Mouse (Mus musculus) bone marrow, adult 2 months (tissue): ENCODE results near the gene Sigmar1. TPM values are rescaled to one million over a fixed set of nuclear protein-coding genes. Genes with fewer than 3 reads are reported as not detected.
"Not testable (repeated sequence)": the region's sequence is repeated elsewhere in the genome, so short reads cannot be mapped to it uniquely, and the experiment has no call there.

Experiments used
- H3K27ac ChIP-seq: fragments of 200-500 bp; 2 replicates; pipeline ENCODE4 v1.5.1; 2012; ENCODE audit warnings: low read depth, mild to moderate bottlenecking, control low read depth, inconsistent platforms, low read length; ENCODE audit not compliant: control insufficient read depth, poor library complexity, insufficient read depth
- H3K4me1 ChIP-seq: fragments of 200-500 bp; 2 replicates; pipeline ENCODE4 v1.6.1; 2011; ENCODE audit warnings: low read length; ENCODE audit not compliant: control insufficient read depth, insufficient read depth
- H3K4me3 ChIP-seq: fragments of 200-500 bp; replicated peaks from 2 replicates; pipeline ENCODE3; 2011; ENCODE audit warnings: mild to moderate bottlenecking, low read depth, low read length, control low read depth; ENCODE audit not compliant: control insufficient read depth
- WGBS: fragments of 180-500 bp; shearing (Covaris S2); methylation state at CpG from one replicate; pipeline ENCODE4 v1.1.7; 2018; 5-methylcytosine and 5-hydroxymethylcytosine counted together
- polyA plus RNA-seq: library from polyadenylated mRNA; stranded (reverse); fragments of >200 nt; gene quantifications from 2 replicates; pipeline ENCODE4 v1.2.4, GENCODE M21; 2011; ENCODE audit warnings: low replicate concordance; ENCODE audit not compliant: missing spikeins, insufficient read depth, insufficient read length

The Sigmar1 gene
- polyA plus RNA-seq, 1 experiment: 13.4 TPM

DNA sequence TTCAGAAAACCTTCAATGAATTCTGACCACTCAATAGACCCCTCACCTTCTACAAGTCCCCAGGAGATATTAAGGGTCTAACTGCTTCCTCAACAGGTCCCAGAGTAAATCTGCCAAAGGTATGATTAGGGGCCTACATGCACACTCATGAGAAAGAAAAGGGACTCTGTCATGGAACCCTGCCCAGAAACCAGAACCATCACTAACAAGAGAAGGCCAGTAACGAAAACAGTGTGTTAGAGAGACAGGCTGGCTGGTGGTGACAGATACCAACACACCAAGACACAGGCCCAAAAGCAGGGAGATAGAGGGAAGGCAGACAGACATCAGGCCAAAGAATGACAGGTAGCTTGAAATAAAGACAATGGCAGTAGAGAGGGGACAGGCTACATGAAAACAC is 67.4 kb downstream of the Sigmar1 start:
- not testable (repeated sequence) for H3K27ac ChIP-seq, H3K4me3 ChIP-seq, H3K4me1 ChIP-seq
- WGBS: 74% methylated on average over 1 of the region's 1 CpGs

Other genes starting within 250 kb of the Sigmar1 start
- gene 1110017D15Rik, start 238.8 kb downstream of the Sigmar1 start, polyA plus RNA-seq: not detected in 2 replicates
- 6.9 and 17.8 TPM in 2 replicates for gene Fam219a, start 186.6 kb downstream of the Sigmar1 start, polyA plus RNA-seq
- not detected in 2 replicates for gene Dnaic1, start 186.4 kb downstream of the Sigmar1 start, polyA plus RNA-seq
- 1.0 and 1.2 TPM in 2 replicates for gene Enho, start 115.8 kb downstream of the Sigmar1 start, polyA plus RNA-seq
- not detected in 2 replicates for gene Cntfr, start 59.1 kb downstream of the Sigmar1 start, polyA plus RNA-seq
- gene Il11ra1, start 56.2 kb downstream of the Sigmar1 start, polyA plus RNA-seq: 77.3 and 83.6 TPM in 2 replicates
- gene Rpp25l, start 42.6 kb downstream of the Sigmar1 start, polyA plus RNA-seq: 30.1 and 37.2 TPM in 2 replicates
- 24.0 and 48.2 TPM in 2 replicates for gene Dctn3, start 33.0 kb downstream of the Sigmar1 start, polyA plus RNA-seq
- not detected in 2 replicates for gene Arid3c, start 25.0 kb downstream of the Sigmar1 start, polyA plus RNA-seq
- 12.3 and 26.9 TPM in 2 replicates for gene Galt, start 929 bp downstream of the Sigmar1 start, polyA plus RNA-seq
- gene Ccl27a, start 18.1 kb upstream of the Sigmar1 start, polyA plus RNA-seq: 6.2 and 28.8 TPM in 2 replicates
- gene Gm21541, start 147.5 kb upstream of the Sigmar1 start, polyA plus RNA-seq: not detected in 2 replicates
- gene Gm20878, start 185.4 kb upstream of the Sigmar1 start, polyA plus RNA-seq: 3.8 and 6.1 TPM in 2 replicates
- gene Fam205a4, start 209.9 kb upstream of the Sigmar1 start, polyA plus RNA-seq: 0.45 TPM in 1 of 2 replicates, not detected in the other